Mouse (Mus musculus) kidney, adult 9 months (tissue): ENCODE measurements around the gene Dusp10.

ENCODE experiments used
- DNase-seq: peaks from one replicate; pipeline ENCODE4 v3.0.0; 2022

Dusp10 gene

GRCm38 (mm10) chr1:184032682-184033389 is 19.7 kb downstream of the Dusp10 start:
- no peak for DNase-seq

GRCm38 (mm10) chr1:184033390-184034010 is 20.4 kb downstream of the Dusp10 start:
- no peak for DNase-seq

GRCm38 (mm10) chr1:184034011-184034557 is 21.0 kb downstream of the Dusp10 start, which contains the start of gene 1700056E22Rik:
1700056E22Rik (minus strand) TSS chr1:184034301.
- DNase-seq: peak; percentile 99

DNA sequence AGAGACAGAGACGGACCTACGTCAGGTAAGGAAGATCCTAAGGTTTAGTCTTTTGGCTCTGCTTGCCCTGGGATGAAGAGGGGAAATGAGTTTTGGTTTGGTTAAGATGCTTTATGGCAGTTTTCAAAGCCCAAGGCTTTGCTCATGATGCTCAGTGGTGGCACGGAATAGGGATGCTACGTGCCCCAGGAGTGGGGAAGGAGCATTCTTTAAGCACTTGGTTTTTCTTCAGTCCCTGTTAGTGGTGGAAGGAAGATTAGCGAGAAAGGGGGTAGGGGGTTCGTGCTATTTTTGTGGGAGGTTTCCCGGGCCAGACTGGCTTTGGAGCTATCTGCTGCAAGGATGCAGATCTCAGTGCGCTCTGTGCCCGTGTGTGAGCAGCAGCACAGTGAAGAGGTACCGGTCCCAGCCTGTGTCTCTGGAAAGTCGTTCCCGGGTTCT is 21.7 kb downstream of the Dusp10 start:
- peak; percentile 17 for DNase-seq

DNA sequence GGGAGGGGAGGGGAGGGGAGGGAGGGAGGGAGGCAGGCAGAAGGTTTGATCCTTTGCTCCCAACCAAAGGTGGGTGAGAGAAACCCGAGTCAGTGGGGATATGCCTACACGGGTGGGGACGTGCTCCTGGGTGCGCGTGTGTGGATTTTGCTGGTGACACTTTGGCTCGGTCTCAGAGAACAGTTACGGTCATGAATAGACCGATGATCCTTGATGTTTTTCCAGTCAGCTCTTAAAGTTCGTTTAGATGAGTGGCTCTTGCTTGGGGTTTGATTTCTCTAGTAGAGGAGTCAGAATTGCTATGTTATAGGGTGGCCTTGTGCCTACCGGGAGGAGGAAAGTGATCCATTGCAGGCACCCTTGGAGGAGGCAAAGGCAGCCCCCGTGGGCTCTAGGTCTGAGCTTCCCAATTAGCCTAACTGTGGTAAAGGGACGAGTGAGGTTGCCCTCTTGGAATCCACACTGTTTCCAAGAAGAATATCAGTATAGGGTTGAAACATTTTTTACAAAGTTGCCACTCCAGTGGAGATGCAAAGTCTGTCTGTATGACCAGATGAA is 22.3 kb downstream of the Dusp10 start:
- DNase-seq: no peak

GRCm38 (mm10) chr1:184037802-184038201 is 24.7 kb downstream of the Dusp10 start:
- no peak for DNase-seq

DNA sequence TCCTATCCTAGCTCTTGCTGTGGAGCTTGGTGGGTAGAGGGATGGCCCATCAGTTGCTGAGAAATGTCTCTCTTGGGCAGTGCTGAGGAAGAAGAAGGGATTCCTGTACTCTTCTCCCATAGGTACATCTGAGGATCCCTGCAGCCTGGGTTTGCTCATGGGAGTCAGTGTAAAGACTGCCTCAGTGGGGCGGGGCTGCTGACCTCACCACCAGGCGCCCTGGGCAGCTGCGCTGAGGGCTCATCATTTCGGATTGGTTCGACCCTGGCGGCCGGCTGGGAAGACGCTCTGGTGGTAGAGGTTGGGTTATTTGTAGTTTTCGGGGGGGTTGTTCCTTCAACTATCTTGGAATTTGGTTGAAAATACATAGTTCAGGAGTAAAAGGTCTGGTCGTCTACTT is 26.2 kb downstream of the Dusp10 start:
- no peak for DNase-seq

GRCm38 (mm10) chr1:184040181-184040580 is 27.1 kb downstream of the Dusp10 start:
- no peak for DNase-seq

DNA sequence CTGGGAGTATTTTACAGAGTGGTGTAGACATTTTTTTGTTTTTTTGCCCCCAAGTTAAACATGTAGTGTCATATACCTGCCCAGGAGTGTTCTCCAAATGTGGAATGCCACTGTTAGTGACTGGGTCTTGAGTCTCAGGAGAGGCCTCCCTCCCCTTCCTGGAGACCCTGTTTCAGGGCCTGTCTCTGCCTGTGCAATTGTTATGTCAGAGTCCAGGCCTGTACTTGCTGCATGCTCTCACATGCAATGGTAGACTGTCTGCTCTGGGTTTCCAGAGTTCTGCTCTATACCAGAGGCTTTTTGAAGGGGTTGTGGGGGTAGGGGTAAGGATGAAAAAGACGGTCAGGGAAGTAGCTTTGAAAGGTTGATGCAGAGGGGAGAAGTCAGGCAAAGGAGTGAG is 27.8 kb downstream of the Dusp10 start:
- DNase-seq: no peak

DNA sequence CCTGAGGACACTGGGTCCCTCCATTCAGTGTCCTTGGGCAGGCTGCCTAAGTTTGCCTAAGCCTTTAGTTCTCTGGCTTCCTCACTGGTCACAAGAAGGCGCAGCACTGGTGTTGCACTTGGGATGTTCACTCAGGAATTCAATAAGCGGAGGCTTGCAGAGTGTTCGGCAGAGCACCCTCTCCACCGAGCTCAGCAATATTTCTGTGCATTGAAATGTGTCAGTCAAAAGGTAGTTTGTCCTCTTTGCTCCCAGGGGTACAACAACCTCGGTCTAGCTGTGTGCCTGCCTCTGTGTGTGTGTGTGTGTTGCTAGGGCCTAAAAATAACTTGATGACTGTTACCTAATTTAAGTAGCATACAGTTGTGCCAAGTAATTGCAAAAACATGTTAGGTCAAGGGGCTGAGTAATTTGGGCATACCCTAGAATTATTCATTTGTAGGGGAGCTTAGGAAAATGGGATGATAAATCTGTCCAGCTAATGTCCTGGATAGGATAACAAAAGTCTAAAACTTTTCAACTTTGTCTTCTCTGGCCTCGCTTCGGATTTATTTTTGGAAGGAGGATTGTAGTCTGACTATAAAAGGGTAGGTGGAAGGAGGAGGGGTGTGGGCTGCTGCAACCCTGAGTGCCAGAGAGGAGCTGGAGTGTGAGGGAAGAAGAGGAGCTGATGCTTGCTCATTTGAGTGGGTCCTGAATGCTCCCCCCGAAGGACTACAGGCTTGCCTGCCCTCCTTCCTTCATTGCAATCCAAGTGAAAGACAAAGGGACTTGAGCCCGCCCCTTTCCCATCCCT is 28.9 kb downstream of the Dusp10 start:
- peak; percentile 19 for DNase-seq

DNA sequence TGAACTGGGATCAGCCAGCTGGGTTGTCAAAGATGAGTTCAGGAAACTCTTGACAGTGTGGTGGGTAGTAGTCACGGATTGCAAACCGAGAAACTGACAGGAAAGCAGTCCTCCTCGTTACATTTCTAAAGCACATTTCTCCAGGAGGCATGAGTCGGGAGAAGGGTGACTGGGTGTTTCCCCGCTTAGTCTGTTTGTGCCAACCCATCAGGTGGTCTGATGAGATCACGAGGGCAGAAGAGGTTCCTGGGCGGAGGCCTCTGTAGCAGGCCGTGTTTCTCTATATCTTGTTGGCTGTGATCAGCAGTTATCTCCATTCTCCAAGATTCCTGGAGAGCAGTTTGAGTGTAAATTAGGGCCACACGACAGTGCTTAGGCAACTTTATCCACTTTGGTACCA is 29.6 kb downstream of the Dusp10 start:
- DNase-seq: no peak

DNA sequence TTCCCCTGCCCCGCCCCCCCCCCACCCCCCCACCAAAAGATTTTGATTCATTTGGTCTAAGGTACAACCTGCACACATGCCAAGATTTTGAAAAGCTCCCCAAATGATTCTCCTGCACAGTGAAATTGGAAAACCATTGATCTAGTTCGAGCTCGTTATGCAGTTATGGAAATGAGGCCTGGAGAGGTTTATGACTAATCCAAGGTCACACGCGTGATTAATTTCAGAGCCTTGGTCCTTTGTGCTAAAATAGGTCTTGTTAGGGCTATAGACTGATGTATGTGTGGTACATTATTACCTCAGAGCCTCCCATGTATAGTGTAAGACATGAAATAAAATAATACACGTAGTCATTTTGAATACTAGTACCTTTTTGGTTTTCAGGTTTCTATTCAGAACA is 30.3 kb downstream of the Dusp10 start:
- no peak for DNase-seq

DNA sequence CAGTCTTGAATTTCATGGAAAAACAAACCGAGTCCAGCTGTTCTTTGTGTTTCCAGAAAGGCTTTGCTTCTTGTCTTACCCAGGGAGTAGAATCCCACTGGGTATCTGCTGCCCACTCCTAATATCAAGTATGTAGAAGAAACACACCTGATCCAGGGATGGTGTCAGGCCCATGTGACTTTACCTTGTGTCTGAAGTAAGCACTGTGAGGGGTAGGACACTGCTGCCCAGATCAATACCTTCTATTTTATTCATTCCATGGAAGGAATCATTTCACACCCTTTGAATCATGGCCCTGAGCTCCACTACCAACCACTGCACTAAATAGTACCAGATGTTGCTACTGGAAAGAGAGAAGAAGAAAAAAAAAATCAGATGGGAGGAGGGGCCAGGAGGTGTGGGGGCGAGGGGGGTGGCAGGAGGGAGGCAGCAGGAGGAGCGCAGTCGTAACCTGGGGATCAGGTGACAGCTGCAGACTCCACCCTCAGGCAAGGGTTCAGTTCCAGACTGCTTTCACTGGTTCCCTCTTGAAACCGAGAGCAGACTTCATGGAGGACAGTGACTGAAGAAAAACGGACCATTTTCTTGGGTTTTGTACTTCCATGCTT is 33.1 kb downstream of the Dusp10 start:
- DNase-seq: no peak

- DNase-seq: no peak
These were observed 34.7 kb downstream of the Dusp10 start for GRCm38 (mm10) chr1:184047818-184048217.

DNA sequence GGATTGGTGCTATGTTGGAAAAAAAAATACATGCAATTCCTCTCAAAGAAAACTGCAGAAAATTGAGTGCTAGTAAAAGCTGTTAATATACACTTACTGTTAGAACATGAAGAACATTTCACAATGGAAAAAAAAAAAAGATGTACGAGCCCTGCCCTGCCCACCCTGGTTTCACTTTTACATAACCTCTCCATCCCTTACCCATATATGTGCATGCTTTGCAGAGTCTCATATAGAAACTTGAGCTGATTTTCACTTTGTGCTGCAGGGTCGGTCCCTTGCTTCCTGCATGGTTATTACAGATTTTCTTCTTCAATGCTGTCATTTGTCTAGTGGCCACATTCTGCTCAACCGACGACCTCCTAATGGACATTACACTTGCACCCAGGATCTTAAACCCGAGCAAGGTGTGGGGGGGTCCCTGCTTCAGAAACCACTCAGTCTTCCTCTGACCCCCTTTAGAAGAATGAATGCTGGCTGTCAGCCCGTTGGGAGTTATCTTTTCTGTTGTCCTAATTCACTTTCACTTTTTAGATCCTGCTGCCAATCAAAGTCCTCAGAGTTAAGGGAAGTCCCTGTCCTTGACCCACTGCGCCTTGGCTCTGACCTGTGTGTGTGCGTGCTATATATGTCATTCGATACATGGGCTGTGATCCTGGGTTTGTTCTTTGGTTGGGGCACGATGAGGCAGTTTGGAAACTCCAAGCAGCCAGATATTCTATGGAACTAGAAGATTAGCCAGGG is 35.7 kb downstream of the Dusp10 start:
- DNase-seq: no peak

DNA sequence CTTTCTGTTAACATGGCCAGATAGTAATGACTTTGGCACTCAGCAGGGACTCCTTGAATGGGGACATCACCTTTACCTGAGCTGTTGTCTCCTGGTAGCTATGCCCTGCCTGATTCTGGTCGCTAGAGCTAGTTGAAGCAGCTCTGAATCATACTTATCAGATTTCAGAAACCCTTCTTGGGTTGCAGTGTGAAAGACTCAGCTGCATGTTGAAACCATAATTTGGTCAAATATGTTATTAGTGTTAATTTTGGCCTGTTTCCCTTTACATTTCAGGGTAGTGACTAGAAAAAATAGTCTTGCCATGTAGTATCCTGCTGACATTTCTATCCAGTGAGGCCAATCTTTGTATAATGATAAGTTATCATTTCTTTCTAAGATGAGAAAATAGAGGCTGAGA is 38.2 kb downstream of the Dusp10 start:
- no peak for DNase-seq

- DNase-seq: no peak
These were observed 38.7 kb downstream of the Dusp10 start for GRCm38 (mm10) chr1:184051824-184052223.

DNA sequence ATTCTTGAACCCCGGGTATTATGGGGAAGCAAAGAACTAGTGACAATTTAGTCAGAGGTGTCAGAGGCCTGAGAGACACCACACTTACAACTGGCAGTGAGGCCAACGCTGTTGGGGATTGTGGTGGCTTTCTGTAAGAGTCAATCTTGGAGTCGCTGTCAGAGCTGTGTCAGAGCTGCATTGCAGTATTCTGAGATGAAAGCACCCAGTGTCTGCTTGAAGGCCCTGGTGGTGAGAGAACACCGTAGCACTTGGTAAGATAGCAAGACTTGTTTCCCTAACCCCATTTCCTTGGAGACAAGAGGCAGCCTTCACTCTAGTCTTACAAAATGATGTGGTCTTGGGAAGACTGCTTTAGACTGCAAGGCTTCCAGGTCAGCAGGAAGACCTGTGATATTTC is 39.2 kb downstream of the Dusp10 start:
- DNase-seq: no peak

- no peak for DNase-seq
These were observed 40.0 kb downstream of the Dusp10 start for GRCm38 (mm10) chr1:184053141-184053540.

GRCm38 (mm10) chr1:184053711-184054110 is 40.6 kb downstream of the Dusp10 start:
- DNase-seq: no peak

DNA sequence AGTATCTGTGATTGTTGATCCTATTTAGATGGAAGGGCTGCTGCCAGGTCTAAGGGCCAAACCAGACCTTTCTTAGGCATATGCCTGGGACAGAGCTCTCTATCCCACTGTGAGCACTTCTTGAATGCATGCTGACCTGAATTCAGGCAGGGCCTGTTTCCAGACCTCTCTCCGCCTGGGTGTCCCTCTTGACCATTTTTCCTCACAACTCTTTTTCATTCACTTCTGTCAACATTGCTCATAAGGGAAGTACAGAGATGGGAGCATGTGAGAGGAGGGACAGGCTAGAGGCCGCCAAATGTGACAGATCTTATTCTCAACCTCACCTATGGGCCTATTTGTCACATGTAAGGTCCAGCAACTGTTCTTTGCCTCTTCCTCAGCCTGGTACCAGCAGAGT is 41.1 kb downstream of the Dusp10 start:
- DNase-seq: no peak

DNA sequence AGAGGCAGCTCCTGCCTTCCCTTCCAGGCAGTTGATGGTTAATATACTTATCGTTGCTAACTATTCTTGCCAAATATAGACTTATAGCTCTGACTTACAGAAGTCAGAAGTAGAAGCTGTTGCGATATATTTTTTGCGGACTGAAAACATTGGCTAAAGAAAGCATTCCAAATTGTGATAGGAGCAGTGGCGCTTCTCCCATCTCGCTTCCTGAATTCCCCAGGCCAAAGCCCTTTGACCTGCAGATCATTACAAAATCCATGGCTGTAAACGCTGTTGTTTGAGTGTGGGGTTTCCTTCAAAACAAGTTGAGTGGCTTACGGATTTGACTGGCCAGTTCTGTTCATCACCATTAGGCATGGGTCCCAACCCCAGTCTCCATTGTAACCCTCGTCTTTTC is 45.1 kb downstream of the Dusp10 start:
- no peak for DNase-seq
